Mouse (Mus musculus) E14TG2a.4 (cell line): ENCODE data around the gene Gab2.

Experiments
- CTCF ChIP-seq: conservative IDR thresholded peaks from 2 replicates; pipeline ENCODE4 v1.5.1; 2014; ENCODE audit warnings: low read length
- POU5F1 ChIP-seq: IDR thresholded peaks from 2 replicates; pipeline ENCODE4 v1.6.1; 2014; ENCODE audit warnings: low read length, borderline replicate concordance

GRCm38 (mm10) chr7:97076977-97077376 is 4.4 kb upstream of the Gab2 start:
- TF ChIP-seq CTCF (no peak), POU5F1 (no peak)
